Mouse (Mus musculus) cerebellum, postnatal 25 days (tissue): ENCODE data around the gene Vps33b.
A peak's percentile ranks its signal among the peaks of the same experiment; 100 is the strongest.

Experiments used
- DNase-seq, 2 experiments: peaks; one replicate each; pipeline ENCODE4 v3.0.0; 2021; ENCODE audit warnings: mixed read lengths in 2 of 2

Gene Vps33b

DNA sequence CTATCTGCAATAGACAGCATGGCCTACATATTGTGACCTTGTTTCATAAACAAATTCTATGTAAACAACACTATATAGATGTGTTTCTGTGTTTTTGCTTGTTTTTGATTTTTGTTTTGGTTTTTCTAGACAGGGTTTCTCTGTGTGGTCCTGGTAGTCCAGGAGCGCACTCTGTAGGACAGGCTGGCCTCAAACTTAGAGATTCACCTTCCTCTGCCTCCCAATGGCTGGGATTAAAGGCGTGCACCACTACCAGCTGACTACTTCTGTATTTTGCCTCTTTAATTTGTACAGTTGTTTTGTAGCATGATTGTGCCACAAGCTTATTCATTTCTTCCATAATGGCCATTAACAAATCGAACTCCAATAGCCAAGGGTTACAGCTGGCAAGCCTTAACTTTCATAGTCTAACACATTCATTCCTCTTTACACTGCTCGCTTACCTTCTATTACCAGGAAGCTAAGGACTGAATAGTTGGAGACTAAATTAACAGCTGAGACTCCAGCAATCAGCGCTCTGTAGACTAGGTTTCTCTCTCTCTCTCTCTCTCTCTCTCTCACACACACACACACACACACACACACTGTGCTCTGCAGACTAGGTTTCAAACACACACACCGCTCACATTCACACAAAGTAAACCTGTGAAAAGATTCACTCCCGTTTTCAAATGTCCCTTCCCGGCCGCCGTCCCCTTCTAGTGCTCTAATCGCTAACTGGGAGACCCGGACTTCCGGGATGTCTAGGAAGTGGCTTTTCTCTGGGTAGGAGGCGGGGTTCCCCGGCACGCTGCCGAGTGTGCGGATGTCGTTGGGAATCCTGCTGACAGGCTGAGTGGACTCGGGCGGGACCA lies at the start of gene Vps33b:
Vps33b (plus strand) TSS at position 753 of the 854 bp plus-strand sequence.
- DNase-seq, result peak; percentile 98 to 99

DNA sequence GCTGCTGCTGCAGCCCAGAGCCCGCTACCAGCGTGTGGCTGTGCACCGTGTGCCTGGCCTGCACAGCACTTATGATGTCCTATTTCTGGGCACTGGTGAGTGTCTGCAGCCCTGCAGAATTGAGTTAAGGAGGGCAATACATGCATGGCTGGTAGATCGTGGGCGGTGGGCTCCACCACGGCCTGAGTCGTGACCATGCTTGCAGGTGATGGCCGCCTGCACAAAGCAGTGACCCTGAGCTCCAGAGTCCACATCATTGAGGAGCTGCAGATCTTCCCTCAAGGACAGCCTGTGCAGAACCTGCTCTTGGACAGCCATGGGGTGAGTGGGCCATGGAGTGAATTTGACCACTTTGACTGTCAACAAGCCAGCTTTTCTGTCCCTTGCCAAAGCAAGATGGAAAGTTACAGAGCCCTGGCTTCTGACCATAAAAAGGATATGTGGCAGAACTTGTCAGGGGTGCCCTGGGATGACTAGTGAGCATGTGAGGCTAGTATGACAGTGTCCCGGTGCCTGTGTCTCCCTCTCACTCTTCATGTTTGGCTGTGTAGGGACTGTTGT lies 49.1 kb upstream of the Vps33b start:
- no peak for DNase-seq

DNA sequence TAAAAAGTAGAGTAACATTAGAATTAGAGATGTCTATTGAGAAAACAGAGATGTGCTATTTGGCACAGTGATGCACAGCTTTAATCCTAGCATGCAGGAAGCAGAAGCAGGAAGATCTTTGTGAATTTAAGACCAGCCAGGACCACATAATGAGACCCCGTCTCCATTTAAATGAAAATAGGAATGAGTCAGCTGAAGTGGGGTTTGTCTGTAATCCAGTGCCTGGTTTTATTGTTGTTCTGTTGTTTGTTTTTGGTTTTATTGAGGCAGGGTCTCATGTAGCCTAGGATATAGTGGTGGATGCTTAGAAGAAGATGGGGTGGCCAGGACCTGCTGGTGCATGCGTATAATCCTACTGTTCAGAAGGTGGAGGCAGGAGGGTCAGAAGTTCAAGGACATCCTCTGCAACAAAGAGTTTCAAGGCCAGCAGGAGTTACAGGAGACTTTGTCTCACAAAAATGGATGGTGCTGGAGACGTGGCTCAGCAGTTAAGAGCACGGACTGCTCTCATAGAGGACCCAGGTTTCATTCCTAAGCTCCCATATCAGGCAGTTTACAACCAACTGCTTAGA lies 48.2 kb upstream of the Vps33b start:
- no peak for DNase-seq

DNA sequence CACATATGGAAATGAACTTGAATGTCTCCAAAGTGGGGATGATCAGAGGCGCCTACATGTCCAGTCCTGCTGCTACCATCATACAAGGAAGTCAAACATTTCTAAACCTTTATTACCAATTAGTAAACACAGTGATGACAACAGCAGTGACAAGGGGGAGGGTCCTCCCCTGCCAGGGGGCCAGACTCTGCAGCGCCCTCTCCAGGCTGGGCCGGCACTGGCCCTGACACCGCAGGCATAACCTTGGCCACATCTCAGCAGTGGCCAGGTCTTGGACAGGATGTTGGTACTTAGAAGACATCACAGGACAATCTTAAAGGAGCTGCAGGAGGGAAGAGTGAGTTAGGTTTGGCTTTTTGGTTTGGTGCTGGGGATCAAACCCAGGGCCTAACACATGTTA lies 42.4 kb upstream of the Vps33b start:
- DNase-seq, result no peak

DNA sequence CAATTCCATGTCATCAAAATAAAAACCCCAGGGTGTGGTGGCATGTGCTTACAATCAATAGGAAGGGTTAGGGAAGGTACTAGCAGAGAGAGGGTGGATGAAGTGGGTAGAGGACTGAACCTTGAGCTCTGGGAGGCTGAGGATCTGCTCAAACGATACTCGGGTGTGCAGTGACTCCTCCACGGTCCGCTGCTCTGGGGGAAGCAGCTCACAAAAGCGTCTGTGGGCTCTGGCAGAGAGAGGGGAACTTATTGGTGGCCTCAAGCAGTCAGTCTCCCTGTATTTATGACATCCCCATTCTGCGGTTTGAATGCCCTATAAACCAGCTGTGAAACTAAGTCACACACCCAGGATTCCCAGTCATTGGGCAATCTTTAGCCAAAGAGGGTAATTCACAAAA lies 39.3 kb upstream of the Vps33b start:
- no peak for DNase-seq

DNA sequence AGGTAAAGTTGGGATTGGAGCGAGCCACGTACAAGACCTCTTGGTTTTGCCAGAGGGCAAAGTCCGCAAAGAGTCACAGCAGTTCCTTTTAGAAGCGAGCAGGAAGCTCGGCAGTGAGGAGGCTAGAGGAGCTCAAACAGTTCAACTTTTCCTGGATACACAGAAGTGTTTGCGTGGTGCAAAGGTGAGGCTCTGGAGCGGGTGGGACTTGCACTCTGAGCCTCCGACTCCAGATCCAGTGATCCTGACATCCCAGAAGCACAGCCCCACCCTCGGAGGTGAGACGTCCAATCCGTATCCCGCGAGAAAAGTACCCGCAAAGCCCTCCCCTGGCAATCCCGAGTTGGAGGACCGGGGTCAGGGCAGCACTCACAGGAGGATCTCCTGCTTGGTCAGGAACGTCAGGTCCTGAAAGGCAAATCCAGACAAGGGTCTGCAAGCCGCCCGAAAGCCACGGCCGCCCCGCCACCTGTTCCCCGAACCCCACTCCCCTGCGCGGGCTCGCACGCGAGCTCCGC lies 37.4 kb upstream of the Vps33b start:
- no peak for DNase-seq

DNA sequence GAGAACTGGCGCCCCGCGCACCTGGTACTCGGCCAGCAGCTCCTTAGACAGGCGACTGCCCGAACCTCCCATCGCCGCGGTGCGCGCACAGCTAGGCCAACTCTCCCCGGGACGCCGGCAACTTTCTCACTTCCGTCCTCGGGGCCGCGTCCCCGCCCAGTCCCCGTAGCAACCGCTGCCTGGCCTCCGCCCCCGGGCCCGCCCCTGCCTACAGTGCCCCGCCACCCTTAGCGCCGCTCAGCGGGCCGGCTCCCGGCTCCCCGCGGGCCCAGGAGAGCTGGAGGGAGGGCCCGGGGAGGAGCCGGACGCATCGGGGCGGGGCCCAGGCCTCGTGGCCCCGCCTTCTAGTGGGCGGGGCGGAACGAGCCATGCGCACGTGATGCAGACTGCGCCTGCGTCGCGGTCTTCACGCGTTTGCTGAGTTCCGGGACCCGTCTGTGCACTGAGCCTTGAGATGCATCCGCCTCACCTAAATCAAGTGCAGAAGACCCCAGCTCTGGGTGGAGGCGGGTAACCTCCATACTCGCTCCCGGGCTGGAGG lies 36.9 kb upstream of the Vps33b start, which contains the start of the genes Cib1 and Gdpgp1:
Cib1 (minus strand) TSS at position 325 of the 541 bp plus-strand sequence.
Gdpgp1 (plus strand) TSS at position 377 of the 541 bp plus-strand sequence.
- peak; percentile 92 to 96 for DNase-seq

DNA sequence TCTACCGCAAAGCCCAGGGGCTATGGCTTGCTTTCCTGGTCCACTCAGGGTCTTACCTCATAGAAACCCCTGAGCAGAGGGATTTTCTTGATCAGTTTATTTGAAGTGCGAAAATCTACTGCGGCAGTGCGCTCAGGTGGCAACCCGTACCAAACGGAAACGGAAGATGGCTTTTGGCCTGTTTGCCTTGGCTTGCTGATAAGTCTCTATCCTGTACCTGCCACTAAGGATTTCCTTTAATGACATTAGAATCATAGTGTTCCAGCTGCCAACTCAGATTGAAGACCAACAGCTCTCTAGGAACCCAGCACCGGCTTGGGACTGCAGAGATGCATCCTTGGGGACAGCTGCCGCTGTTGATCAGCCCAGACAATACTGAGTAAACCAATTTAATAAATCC lies 35.6 kb upstream of the Vps33b start:
- no peak for DNase-seq

DNA sequence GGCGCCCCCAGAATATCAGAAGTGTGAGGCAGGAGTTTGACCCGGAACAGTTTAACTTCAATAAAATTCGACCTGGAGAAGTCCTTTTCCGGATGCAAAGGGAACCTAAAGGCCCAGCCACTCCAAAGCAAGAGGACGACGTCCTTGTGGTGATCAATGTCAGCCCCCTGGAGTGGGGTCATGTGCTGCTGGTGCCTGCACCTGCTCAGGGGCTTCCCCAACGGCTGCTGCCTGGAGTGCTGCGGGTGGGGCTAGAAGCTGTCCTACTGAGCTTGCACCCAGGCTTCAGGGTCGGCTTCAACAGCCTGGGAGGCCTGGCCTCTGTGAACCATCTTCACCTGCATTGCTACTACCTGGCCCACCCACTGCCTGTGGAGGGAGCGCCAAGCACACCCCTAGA lies 30.9 kb upstream of the Vps33b start:
- no peak for DNase-seq

DNA sequence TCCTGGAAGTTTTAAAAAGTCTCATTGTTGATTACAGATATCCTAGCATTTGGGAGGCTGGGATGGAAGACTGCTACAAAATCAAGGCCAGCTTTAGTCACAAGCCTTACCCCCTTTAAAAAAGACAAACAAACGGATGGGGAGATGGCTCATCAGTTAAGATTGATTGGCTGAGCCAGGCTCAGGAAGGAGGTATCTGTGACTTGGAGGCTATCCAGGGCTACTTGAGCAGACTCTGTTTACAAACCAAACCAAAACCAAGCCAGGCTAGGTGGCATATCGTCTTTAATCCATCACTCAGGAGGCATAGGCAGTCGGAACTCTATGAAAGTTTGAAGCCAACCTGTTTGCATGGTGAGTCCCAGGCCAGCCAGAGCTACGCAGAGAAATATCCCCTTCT lies 27.8 kb upstream of the Vps33b start:
- no peak for DNase-seq

DNA sequence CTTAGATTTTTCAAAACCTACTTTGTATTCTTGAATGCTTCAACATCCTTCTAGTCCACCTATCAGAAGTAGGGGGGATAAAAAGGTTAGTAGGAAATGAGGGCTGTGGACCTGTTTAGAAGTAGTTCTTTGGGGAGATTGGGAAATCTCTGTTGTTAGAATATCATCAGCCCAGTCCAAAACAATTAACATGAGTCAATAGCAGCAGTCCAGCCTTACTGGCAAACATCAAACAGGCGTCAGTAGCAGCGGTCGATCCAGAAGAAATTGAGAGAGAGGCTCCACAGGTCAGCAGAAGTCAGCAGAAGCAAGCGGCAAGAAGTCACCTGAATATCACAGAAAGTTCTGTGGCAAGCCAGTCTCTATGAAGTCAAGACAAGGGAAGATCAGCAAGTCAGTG lies 24.6 kb upstream of the Vps33b start:
- DNase-seq, result no peak

DNA sequence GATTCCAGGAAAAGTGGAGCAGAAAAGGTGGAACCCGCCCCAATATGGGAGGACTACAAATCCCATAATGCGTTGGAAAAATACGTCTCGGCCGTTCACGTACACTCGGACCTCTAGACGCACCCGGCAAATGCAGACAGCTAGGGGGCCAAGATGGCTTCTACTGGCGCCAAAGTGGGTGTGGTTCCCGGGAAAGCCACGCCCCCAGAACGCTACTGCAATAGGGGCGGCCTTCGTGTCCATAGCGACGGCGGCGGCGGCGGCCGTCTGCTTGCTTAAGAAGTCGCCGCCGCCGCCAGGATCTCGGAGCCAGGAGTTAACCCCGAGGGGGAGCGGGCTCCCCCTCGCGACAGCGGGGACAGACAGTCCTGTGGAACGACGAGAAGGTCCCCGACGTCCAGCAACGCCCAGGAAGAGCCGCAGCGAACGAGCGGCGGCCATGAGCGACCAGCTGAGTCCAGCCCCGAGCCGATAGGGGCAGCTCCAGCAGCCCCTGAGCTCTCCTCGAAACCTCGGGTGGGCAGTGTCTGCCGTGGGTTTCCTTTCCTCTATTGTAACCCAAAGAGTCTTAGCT lies 23.2 kb upstream of the Vps33b start, which contains the start of gene Ttll13:
Ttll13 (plus strand) TSS at position 229 of the 574 bp plus-strand sequence.
- DNase-seq, result peak; percentile 93 to 98

DNA sequence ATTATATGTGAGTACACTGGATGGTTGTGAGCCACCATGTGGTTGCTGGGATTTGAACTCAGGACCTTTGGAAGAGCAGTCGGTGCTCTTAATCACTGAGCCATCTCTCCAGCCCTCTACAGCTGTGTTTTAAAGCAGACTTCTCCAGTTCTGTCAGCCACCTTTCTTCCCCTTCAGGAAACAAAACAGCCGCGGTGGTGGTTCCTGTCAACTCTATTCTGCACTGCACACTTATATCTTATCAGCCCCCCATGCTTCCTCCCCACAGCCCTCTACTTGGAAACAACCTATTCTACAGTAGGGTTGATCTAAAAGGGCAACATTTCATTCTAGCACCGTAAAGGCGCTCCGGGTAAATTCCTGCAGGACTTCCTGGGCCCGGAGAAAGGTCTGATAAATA lies 22.6 kb upstream of the Vps33b start:
- DNase-seq, result no peak

DNA sequence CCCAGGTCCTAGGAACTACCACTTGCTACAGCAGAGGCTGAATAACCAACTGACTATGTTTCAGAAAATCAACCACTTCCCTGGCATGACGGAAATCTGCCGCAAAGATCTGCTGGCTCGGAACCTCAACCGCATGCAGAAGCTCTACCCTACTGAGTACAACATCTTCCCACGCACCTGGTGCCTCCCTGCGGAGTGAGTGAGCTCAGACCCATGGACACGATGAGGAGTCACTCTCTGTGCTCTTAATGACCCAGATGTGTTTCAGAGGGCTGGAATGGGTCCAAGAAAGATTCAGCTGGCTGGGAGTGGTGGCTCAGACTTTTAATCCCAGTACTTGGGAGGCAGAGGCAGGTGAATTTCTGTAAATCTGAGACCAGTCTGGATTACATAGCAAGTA lies 17.0 kb upstream of the Vps33b start:
- no peak for DNase-seq

DNA sequence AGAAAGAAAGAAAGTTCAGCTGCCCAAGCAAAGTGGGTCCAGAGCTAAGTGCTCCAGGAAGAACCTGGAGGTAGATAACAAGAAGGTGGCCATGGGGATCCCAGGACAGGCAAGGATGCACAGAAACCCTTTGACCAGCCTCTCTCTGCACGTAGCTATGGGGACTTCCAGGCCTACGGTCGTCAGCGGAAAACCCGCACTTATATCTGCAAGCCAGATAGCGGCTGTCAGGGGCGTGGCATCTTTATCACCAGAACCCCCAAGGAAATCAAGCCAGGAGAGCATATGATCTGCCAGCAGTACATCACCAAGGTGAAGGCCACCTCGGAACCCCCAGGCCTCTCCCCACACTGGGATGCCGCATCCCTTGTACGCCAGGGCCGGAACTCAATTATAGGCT lies 16.6 kb upstream of the Vps33b start:
- no peak for DNase-seq

DNA sequence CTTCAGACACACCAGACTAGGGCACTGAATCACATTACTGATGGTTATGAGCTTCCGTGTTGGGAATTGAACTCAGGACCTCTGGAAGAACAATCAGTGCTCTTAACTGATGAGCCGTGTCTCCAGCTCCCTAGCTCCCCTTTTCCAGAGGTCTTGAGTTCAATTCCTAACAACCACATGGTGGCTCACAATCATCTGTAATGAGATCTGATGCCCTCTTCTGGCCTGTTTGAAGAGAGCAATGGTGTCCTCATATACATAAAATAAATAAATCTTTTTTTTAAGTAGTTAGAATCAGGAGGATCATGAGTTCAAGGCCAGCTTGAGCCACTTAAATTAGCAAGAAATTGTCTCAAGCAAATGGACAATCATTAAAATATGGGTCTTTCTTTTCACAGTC lies 13.5 kb upstream of the Vps33b start:
- no peak for DNase-seq

DNA sequence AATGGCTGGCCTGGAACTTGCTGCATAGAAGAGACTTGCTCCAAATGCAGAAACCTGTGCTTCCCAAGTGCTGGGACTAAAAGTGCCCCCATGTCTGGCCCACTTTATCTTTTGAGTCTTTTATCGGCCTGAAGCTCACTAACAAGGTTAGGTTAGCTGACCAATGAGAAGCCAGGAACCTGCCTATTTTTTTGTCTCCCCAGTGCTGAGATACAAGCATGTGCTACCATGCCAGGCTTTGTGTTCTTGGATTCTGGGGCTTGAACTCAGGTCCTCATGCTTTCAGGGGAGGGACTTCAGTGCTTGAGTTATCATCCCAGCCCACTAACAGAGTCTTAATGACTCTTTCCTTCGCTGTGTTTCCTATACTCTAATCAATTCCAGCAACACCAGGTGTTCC lies 11.7 kb upstream of the Vps33b start:
- DNase-seq, result no peak

DNA sequence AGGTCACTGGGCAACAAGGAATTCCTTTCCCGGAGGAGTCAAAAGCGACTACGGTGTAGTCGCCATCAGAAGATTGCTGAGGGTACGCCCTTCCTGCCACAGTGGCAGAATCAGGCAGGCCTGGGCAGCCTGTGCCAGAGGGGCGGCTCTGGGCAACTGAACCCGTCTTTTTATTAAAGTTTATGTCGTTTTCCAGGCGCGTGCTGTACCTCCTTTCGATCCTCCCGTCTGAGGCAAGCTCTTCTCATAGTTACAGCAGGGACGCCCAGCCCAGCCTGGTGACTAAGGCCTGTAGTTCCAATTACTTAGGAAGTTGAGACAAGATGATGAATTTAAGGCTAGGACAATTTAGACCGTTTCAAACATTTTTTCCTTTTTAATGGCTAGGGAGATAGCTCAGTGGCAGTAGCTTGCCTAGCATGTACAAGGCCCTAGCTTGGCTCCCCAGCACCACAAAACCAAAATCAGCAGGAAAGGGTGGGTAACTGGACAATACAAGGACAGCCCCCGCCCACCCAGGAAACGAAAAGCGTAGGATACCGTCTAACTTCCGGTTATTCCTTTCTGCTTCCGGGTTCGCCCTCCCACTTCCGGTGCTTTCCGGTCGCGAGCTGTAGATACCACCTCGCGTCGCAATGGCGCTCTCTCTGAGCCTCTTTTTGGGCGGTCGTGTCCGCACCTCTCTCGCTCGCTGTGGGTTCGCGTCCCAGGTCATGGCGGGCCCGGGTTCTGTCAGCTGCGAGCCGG lies 8.7 kb upstream of the Vps33b start, which contains the start of gene Ngrn:
Ngrn (plus strand) TSS at position 591 of the 747 bp plus-strand sequence.
- peak; percentile 85 to 90 for DNase-seq

DNA sequence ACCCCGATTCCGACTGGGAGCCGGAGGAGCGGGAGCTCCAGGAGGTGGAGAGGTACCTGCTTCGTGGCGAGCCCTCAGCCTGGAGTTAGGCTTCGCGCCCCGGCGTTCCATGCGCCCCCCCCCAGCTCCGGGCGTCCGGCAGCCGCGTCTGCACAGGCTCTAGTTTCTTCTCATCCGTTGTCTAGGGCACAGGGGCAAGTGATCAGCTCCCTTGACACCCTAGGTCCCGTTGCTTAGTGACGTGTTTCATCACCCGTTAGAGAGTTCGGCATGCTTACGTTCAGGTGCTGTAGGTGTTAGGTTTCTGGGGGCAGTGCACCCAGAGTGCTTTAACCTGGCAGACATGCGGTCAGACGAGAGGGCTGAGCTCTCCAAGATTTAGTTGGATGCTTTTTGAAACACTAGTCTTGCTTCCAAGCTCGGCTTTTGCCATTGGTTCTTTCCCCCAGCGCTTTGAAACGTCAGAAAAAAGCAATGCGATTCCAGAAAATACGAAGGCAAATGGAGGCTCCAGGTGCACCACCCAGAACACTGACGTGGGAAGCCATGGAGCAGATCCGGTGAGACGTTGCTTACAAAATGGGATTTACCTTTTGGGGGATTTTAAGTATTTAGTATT lies 8.0 kb upstream of the Vps33b start:
- peak in 1 of 2 experiments; percentile 19 for DNase-seq

DNA sequence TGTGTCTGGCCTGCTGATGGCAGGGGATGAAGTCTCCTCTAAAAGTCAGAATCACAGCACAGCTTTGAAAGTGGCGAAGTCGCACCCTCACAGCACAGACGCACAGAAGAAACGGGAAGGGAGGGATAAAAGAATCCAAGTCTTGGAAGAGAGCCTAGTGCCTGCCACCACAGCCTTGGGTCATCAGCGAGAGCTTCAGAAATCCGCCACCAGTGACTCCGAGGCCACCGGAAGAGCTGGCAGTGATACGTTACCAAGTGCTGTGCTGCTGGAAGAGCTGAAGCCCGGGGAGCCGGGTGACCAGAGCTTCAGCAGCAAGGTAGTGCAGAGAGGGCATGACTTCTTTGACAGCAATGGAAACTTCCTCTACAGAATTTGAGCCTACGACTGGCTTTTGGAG lies 4.8 kb upstream of the Vps33b start:
- DNase-seq, result no peak

DNA sequence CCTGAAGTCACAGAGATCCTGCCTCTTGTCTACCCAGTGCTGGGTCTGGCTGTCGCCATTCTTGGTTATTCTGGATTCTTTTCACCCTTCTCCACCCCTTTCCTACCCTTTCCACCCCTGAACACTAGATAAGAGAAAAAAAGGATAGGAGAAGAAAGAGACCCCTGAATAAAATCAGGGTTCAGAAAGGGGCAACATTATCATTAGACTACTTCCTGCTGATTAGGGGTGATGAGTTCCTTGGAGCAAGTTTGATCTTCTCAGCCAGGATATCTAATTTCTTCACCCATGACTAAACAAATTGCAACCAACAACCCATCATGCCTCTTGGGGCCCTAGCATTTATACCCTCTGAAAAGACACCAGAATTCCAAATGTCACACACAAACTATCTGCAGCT lies 1.7 kb upstream of the Vps33b start:
- no peak for DNase-seq
